Comparison of ENCODE assay signal across 1 mouse cellular context in genomic region chr17:3244881-3245739, GRCm38 (mm10).
TF ChIP-seq lines count a peak whose summit lies in the region.

No protein-coding gene starts in this region.

TF ChIP-seq in MEL, 35 proteins besides CTCF, POLR2A, EP300 and RAD21 (continued from another document):
- TF ChIP-seq MXI1 (IDR thresholded peaks at IDR 0.05; ENCODE audit: low read depth, low read length), result no peak
- TF ChIP-seq E2F4 (IDR thresholded peaks at IDR 0.05; ENCODE audit: borderline replicate concordance, low read depth, low read length), result no peak
- TF ChIP-seq ZMIZ1 (IDR thresholded peaks at IDR 0.05; ENCODE audit: low read depth, low read length), result no peak
TF ChIP-seq in MEL: peak in this region for 6.
